Mouse (Mus musculus): ENCODE data around the gene Ms4a5.

Gene Ms4a5

DNA sequence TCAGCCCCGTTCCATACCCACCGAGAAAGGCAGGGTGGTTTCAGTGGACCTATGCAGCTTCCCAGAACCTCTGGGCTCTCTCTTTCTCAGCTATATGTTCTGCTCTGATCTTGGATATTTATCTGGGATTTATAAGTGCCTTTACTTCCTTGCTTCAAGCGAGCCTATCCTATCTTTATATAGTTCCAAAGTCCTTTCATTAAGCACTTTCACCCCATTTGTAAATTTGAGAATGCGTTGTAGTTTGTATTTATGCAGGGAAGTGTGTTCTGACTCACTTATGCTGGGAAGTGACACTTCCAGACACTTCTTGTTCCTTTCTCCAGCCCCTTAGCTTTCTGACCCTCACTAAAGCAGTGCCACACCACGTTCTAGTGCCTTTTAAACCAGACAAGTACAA is 51.3 kb downstream of the Ms4a5 start, which contains the start of gene Ms4a12:
Gene Ms4a12 (minus strand): TSS at position 101 of the 400 bp plus-strand sequence.
- DNase-seq (ENCODE audit: low spot score in 2 of 2), result no peak

All from heart, adult 9 months (tissue).